Comparison of ENCODE assay signal across 12 mouse cellular contexts in genomic region chr4:81217979-81218378, GRCm38 (mm10).
DNase-seq lines count a peak whose midpoint lies in the region; ATAC-seq lines count a peak whose summit lies in the region.
"Had no signal": no experiment of that assay in that cellular context is flagged by ENCODE, and none has a peak within 500 bp of the region (broad histone marks: within the 10 kb centered on the region; RNA-seq: fewer than 3 reads in every experiment).

No protein-coding gene starts in this region.

- no peaks in the 10 kb centered on the region for H3K36me3 ChIP-seq in embryonic facial prominence, embryonic 11.5 days (replicated peaks; ENCODE audit: control insufficient read depth, insufficient read depth, low read depth, low read length)
- no peaks in the 10 kb centered on the region for H3K36me3 ChIP-seq in embryonic facial prominence, embryonic 10.5 days (replicated peaks)
- H3K36me3 ChIP-seq in limb, embryonic 12.5 days: no peaks in the 10 kb centered on the region
- no peaks in the 10 kb centered on the region for H3K36me3 ChIP-seq in limb, embryonic 10.5 days
- H3K36me3 ChIP-seq in embryonic facial prominence, embryonic 14.5 days (ENCODE audit: control insufficient read depth, insufficient read depth, low read length): no peaks in the 10 kb centered on the region
- H3K36me3 ChIP-seq: lung, embryonic 15.5 days had no signal

- peak; percentile 30 for DNase-seq in embryonic facial prominence, embryonic 11.5 days (ENCODE audit: low spot score)
- DNase-seq in embryonic facial prominence, embryonic 10.5 days (ENCODE audit: low spot score): no peak
- DNase-seq in limb, embryonic 10.5 days (ENCODE audit: low spot score): no peak
- DNase-seq in embryonic facial prominence, embryonic 14.5 days (ENCODE audit: low spot score): peak; percentile 38
- peak; percentile 27 for DNase-seq in mesoderm, embryonic 11.5 days (ENCODE audit: low read depth, low spot score)
- no peak for DNase-seq in right cerebral cortex, postnatal 25 days
- DNase-seq: cerebellum, adult 9-10 months; gastrocnemius, adult 2 months; heart, postnatal 36 days had no signal

- H3K4me3 ChIP-seq in embryonic facial prominence, embryonic 11.5 days (ENCODE audit: low read depth, low read length): no peak overlapping the region
- no peak overlapping the region for H3K4me3 ChIP-seq in embryonic facial prominence, embryonic 10.5 days
- no peak overlapping the region for H3K4me3 ChIP-seq in limb, embryonic 12.5 days (replicated peaks)
- H3K4me3 ChIP-seq in limb, embryonic 10.5 days: no peak overlapping the region
- no peak overlapping the region for H3K4me3 ChIP-seq in embryonic facial prominence, embryonic 14.5 days (ENCODE audit: low read depth, low read length)
- H3K4me3 ChIP-seq: gastrocnemius, adult 2 months; lung, embryonic 15.5 days had no signal

- no peaks in the 10 kb centered on the region for H3K9me3 ChIP-seq in embryonic facial prominence, embryonic 11.5 days (replicated peaks; ENCODE audit: control insufficient read depth, low read length)
- H3K9me3 ChIP-seq in embryonic facial prominence, embryonic 10.5 days: no peaks in the 10 kb centered on the region
- no peaks in the 10 kb centered on the region for H3K9me3 ChIP-seq in limb, embryonic 12.5 days
- no peaks in the 10 kb centered on the region for H3K9me3 ChIP-seq in limb, embryonic 10.5 days (replicated peaks)
- H3K9me3 ChIP-seq in embryonic facial prominence, embryonic 14.5 days (ENCODE audit: control insufficient read depth, low read length): no peaks in the 10 kb centered on the region
- H3K9me3 ChIP-seq: lung, embryonic 15.5 days had no signal

- H3K27me3 ChIP-seq in embryonic facial prominence, embryonic 11.5 days (ENCODE audit: control insufficient read depth, insufficient read depth, low read length): no peaks in the 10 kb centered on the region
- H3K27me3 ChIP-seq in embryonic facial prominence, embryonic 10.5 days (replicated peaks; ENCODE audit: low read depth, poor library complexity, severe bottlenecking): no peaks in the 10 kb centered on the region
- no peaks in the 10 kb centered on the region for H3K27me3 ChIP-seq in limb, embryonic 12.5 days
- H3K27me3 ChIP-seq in limb, embryonic 10.5 days (ENCODE audit: low read depth, poor library complexity, severe bottlenecking): no peaks in the 10 kb centered on the region
- no peaks in the 10 kb centered on the region for H3K27me3 ChIP-seq in embryonic facial prominence, embryonic 14.5 days (replicated peaks; ENCODE audit: control insufficient read depth, insufficient read depth, low read length)
- H3K27me3 ChIP-seq: lung, embryonic 15.5 days had no signal

- ATAC-seq in embryonic facial prominence, embryonic 11.5 days (replicated peaks; ENCODE audit: insufficient number of reproducible peaks, low FRiP score, low TSS enrichment, low read depth): no peak; the same call in 1 of the 2 replicates
- ATAC-seq in limb, embryonic 12.5 days (ENCODE audit: insufficient number of reproducible peaks, insufficient read depth, low FRiP score, low TSS enrichment, low read depth): no peak
- ATAC-seq in embryonic facial prominence, embryonic 14.5 days (ENCODE audit: low read depth): 0 out of 2 replicates have a peak, but pooled peaks have one; percentile 22
- ATAC-seq in activated CD4-positive, CD25-positive, alpha-beta regulatory T cell, adult 4 months: no peak

- H3K4me1 ChIP-seq in embryonic facial prominence, embryonic 11.5 days (ENCODE audit: control insufficient read depth, insufficient read depth, low read length): no peaks in the 10 kb centered on the region
- peaks cover 20% of the 10 kb centered on the region for H3K4me1 ChIP-seq in embryonic facial prominence, embryonic 10.5 days
- peaks cover 10% of the 10 kb centered on the region for H3K4me1 ChIP-seq in limb, embryonic 12.5 days (replicated peaks)
- H3K4me1 ChIP-seq in limb, embryonic 10.5 days: peaks cover 12% of the 10 kb centered on the region
- H3K4me1 ChIP-seq in embryonic facial prominence, embryonic 14.5 days (ENCODE audit: control insufficient read depth, insufficient read depth, low read length): 0 out of 2 replicates have a peak, but pooled peaks cover 3% of the 10 kb centered on the region

- H3K4me2 ChIP-seq in embryonic facial prominence, embryonic 11.5 days (ENCODE audit: low read depth, low read length): no peak overlapping the region
- H3K4me2 ChIP-seq in limb, embryonic 12.5 days: 0 out of 2 replicates have a peak overlapping the region, but pooled peaks have one; percentile 13
- no peak overlapping the region for H3K4me2 ChIP-seq in embryonic facial prominence, embryonic 14.5 days (ENCODE audit: low read depth, low read length)
- H3K4me2 ChIP-seq: lung, embryonic 15.5 days had no signal

- WGBS in embryonic facial prominence, embryonic 11.5 days: 50% methylated on average over 11 of the region's 11 CpGs
- 51% methylated on average over 11 of the region's 11 CpGs for WGBS in embryonic facial prominence, embryonic 10.5 days
- 18% methylated on average over 11 of the region's 11 CpGs for WGBS in limb, embryonic 12.5 days
- WGBS in limb, embryonic 10.5 days: 45% methylated on average over 11 of the region's 11 CpGs
- 35% methylated on average over 11 of the region's 11 CpGs for WGBS in embryonic facial prominence, embryonic 14.5 days

- H3K27ac ChIP-seq in embryonic facial prominence, embryonic 11.5 days (replicated peaks; ENCODE audit: low read depth, low read length): no peak overlapping the region
- no peak overlapping the region for H3K27ac ChIP-seq in embryonic facial prominence, embryonic 10.5 days (replicated peaks)
- H3K27ac ChIP-seq in limb, embryonic 12.5 days: no peak overlapping the region
- H3K27ac ChIP-seq in limb, embryonic 10.5 days: no peak overlapping the region
- no peak overlapping the region for H3K27ac ChIP-seq in embryonic facial prominence, embryonic 14.5 days (replicated peaks; ENCODE audit: low read depth, low read length)
- H3K27ac ChIP-seq: gastrocnemius, adult 2 months; lung, embryonic 15.5 days had no signal

- H3K9ac ChIP-seq in embryonic facial prominence, embryonic 11.5 days (replicated peaks; ENCODE audit: low read length): no peak overlapping the region
- no peak overlapping the region for H3K9ac ChIP-seq in limb, embryonic 12.5 days (replicated peaks)
- H3K9ac ChIP-seq in embryonic facial prominence, embryonic 14.5 days (ENCODE audit: low read depth, low read length): no peak overlapping the region
- H3K9ac ChIP-seq: lung, embryonic 15.5 days had no signal

Comparison
In these comparisons a context has a peak if more than half of its experiments do, and no peak if none do; other contexts are left out.
1. DNase-seq: peak in embryonic facial prominence, embryonic 11.5 days (single experiment), embryonic facial prominence, embryonic 14.5 days (single experiment) and mesoderm, embryonic 11.5 days (single experiment); none in embryonic facial prominence, embryonic 10.5 days (single experiment), limb, embryonic 10.5 days (single experiment) and right cerebral cortex, postnatal 25 days (single experiment).